Mouse (Mus musculus) hindbrain, embryonic 15.5 days (tissue): Measurements from ENCODE around the gene Ppp1r26. TPM values are rescaled to one million over a fixed set of nuclear protein-coding genes. Genes with fewer than 3 reads are reported as not detected.
A peak's percentile ranks its signal among the peaks of the same experiment; 100 is the strongest.

Experiments
- ATAC-seq: fragments of 200-750 bp; cut with Nextera tagmentation; 2 replicates; pipeline ENCODE4 v1.8.0; 2017; ENCODE audit warnings: low read depth, moderate number of reproducible peaks, moderate TSS enrichment; ENCODE audit not compliant: low FRiP score
- H3K27ac ChIP-seq: fragments of 300-500 bp; sonication (generic); replicated peaks from 2 replicates; pipeline ENCODE4 v1.5.1; 2015; ENCODE audit warnings: mild to moderate bottlenecking, inconsistent platforms
- H3K27me3 ChIP-seq: fragments of 300-500 bp; sonication (generic); 2 replicates; pipeline ENCODE4 v1.6.1; 2015; ENCODE audit warnings: control low read depth, inconsistent platforms
- H3K36me3 ChIP-seq: fragments of 300-500 bp; sonication (generic); 2 replicates; pipeline ENCODE4 v1.6.1; 2015; ENCODE audit warnings: control low read depth, inconsistent platforms
- H3K4me1 ChIP-seq: fragments of 300-500 bp; sonication (generic); replicated peaks from 2 replicates; pipeline ENCODE4 v1.6.1; 2015; ENCODE audit warnings: control low read depth, inconsistent platforms
- H3K4me2 ChIP-seq: fragments of 300-500 bp; sonication (generic); 2 replicates; pipeline ENCODE4 v1.6.1; 2015; ENCODE audit warnings: moderate library complexity, mild to moderate bottlenecking, inconsistent platforms
- H3K4me3 ChIP-seq: fragments of 300-500 bp; sonication (generic); 2 replicates; pipeline ENCODE4 v1.5.1; 2015; ENCODE audit warnings: mild to moderate bottlenecking, inconsistent platforms
- H3K9ac ChIP-seq: fragments of 300-500 bp; sonication (generic); 2 replicates; pipeline ENCODE4 v1.6.1; 2015; ENCODE audit warnings: inconsistent platforms
- H3K9me3 ChIP-seq: fragments of 300-500 bp; sonication (generic); 2 replicates; pipeline ENCODE4 v1.6.1; 2016; ENCODE audit warnings: control low read depth, inconsistent platforms
- WGBS: fragments of 180-500 bp; shearing (Covaris S2); methylation state at CpG from one replicate; pipeline ENCODE4 v1.1.7; 2015; 5-methylcytosine and 5-hydroxymethylcytosine counted together
- polyA plus RNA-seq: library from polyadenylated mRNA; unstranded; fragments of >200 nt; fragmentation: Nextera tagmentation; extraction: Ambion mirVana; gene quantifications from 2 replicates; pipeline ENCODE4 v1.2.1, GENCODE M21; 2015

Ppp1r26 gene
- 16.3 and 17.4 TPM in 2 replicates for polyA plus RNA-seq

GRCm38 (mm10) chr2:28446515-28447314 lies at the start of gene Ppp1r26:
Ppp1r26 (plus strand) TSS chr2:28446800.
- no peaks in the 10 kb centered on the region for H3K27me3 ChIP-seq
- H3K27ac ChIP-seq, result peak within 1 kb of the TSS; percentile 90
- peak; percentile 77 for ATAC-seq
- peak within 1 kb of the TSS; percentile 94 for H3K4me2 ChIP-seq
- under 1% methylated on average over 75 of the region's 118 CpGs for WGBS
- H3K4me3 ChIP-seq, result peak within 1 kb of the TSS; percentile 66
- H3K36me3 ChIP-seq, result peaks cover 17% of the 10 kb centered on the region
- H3K4me1 ChIP-seq, result peaks cover 23% of the 10 kb centered on the region
- peak within 1 kb of the TSS; percentile 79 for H3K9ac ChIP-seq
- no peaks in the 10 kb centered on the region for H3K9me3 ChIP-seq

GRCm38 (mm10) chr2:28396928-28397327 lies 49.7 kb upstream of the Ppp1r26 start:
- H3K9ac ChIP-seq, result no peak overlapping the region
- peak overlapping the region; percentile 66 for H3K27ac ChIP-seq
- H3K4me1 ChIP-seq, result peaks cover 24% of the 10 kb centered on the region
- H3K9me3 ChIP-seq, result no peaks in the 10 kb centered on the region
- H3K4me2 ChIP-seq, result no peak overlapping the region
- H3K36me3 ChIP-seq, result no peaks in the 10 kb centered on the region
- ATAC-seq, result no peak
- WGBS, result 29% methylated on average over 2 of the region's 2 CpGs
- no peak overlapping the region for H3K4me3 ChIP-seq
- H3K27me3 ChIP-seq, result no peaks in the 10 kb centered on the region

- peaks cover 28% of the 10 kb centered on the region for H3K4me1 ChIP-seq
- H3K27me3 ChIP-seq, result no peaks in the 10 kb centered on the region
- no peak overlapping the region for H3K4me2 ChIP-seq
- H3K9me3 ChIP-seq, result no peaks in the 10 kb centered on the region
- H3K27ac ChIP-seq, result peak overlapping the region; percentile 66
- no peak overlapping the region for H3K4me3 ChIP-seq
- no peak overlapping the region for H3K9ac ChIP-seq
- H3K36me3 ChIP-seq, result no peaks in the 10 kb centered on the region
- WGBS, result 49% methylated on average over 4 of the region's 4 CpGs
- ATAC-seq, result no peak
Observed at GRCm38 (mm10) chr2:28397417-28398119, 49.0 kb upstream of the Ppp1r26 start.

- ATAC-seq, result peak; percentile 55
- Histone ChIP-seq H3K27ac (peak overlapping the region; percentile 59), H3K9ac (no peak overlapping the region), H3K27me3 (no peaks in the 10 kb centered on the region), H3K4me3 (no peak overlapping the region), H3K9me3 (no peaks in the 10 kb centered on the region), H3K36me3 (no peaks in the 10 kb centered on the region), H3K4me1 (peaks cover 26% of the 10 kb centered on the region), H3K4me2 (no peak overlapping the region)
- 37% methylated on average over 11 of the region's 11 CpGs for WGBS
Observed at GRCm38 (mm10) chr2:28401647-28402046, 45.0 kb upstream of the Ppp1r26 start.

- Histone ChIP-seq H3K27ac (peak overlapping the region; percentile 59), H3K4me2 (no peak overlapping the region), H3K9me3 (no peaks in the 10 kb centered on the region), H3K36me3 (no peaks in the 10 kb centered on the region), H3K4me1 (peaks cover 22% of the 10 kb centered on the region), H3K4me3 (no peak overlapping the region), H3K9ac (no peak overlapping the region), H3K27me3 (no peaks in the 10 kb centered on the region)
- ATAC-seq, result no peak
Observed at GRCm38 (mm10) chr2:28402128-28402527, 44.5 kb upstream of the Ppp1r26 start.

- H3K36me3 ChIP-seq, result no peaks in the 10 kb centered on the region
- no peaks in the 10 kb centered on the region for H3K9me3 ChIP-seq
- no peaks in the 10 kb centered on the region for H3K27me3 ChIP-seq
- no peak overlapping the region for H3K27ac ChIP-seq
- peaks cover 10% of the 10 kb centered on the region for H3K4me1 ChIP-seq
- 69% methylated on average over 7 of the region's 7 CpGs for WGBS
- no peak overlapping the region for H3K9ac ChIP-seq
- H3K4me3 ChIP-seq, result no peak overlapping the region
- H3K4me2 ChIP-seq, result no peak overlapping the region
- no peak for ATAC-seq
Observed at GRCm38 (mm10) chr2:28407796-28408195, 38.8 kb upstream of the Ppp1r26 start.

GRCm38 (mm10) chr2:28409144-28409543 lies 37.5 kb upstream of the Ppp1r26 start:
- no peak overlapping the region; the same call in 1 of the 2 replicates for H3K27ac ChIP-seq
- no peak for ATAC-seq
- no peak overlapping the region for H3K4me2 ChIP-seq
- H3K36me3 ChIP-seq, result no peaks in the 10 kb centered on the region
- no peak overlapping the region for H3K9ac ChIP-seq
- H3K4me1 ChIP-seq, result peaks cover 11% of the 10 kb centered on the region
- H3K27me3 ChIP-seq, result no peaks in the 10 kb centered on the region
- 75% methylated on average over 4 of the region's 4 CpGs for WGBS
- no peak overlapping the region for H3K4me3 ChIP-seq
- H3K9me3 ChIP-seq, result no peaks in the 10 kb centered on the region

- 35% methylated on average over 3 of the region's 3 CpGs for WGBS
- Histone ChIP-seq H3K27me3 (no peaks in the 10 kb centered on the region), H3K4me2 (no peak overlapping the region), H3K9me3 (no peaks in the 10 kb centered on the region), H3K27ac (no peak overlapping the region; the same call in 1 of the 2 replicates), H3K36me3 (no peaks in the 10 kb centered on the region), H3K4me3 (no peak overlapping the region), H3K9ac (no peak overlapping the region), H3K4me1 (peaks cover 14% of the 10 kb centered on the region)
- 0 out of 2 replicates have a peak, but pooled peaks have one; percentile 54 for ATAC-seq
Observed at GRCm38 (mm10) chr2:28409566-28409965, 37.0 kb upstream of the Ppp1r26 start.

- Histone ChIP-seq H3K27me3 (no peaks in the 10 kb centered on the region), H3K27ac (no peak overlapping the region), H3K36me3 (no peaks in the 10 kb centered on the region), H3K4me2 (no peak overlapping the region), H3K4me3 (no peak overlapping the region), H3K9ac (no peak overlapping the region), H3K4me1 (peaks cover 28% of the 10 kb centered on the region), H3K9me3 (no peaks in the 10 kb centered on the region)
- no peak for ATAC-seq
- WGBS, result 65% methylated on average over 6 of the region's 6 CpGs
Observed at GRCm38 (mm10) chr2:28412936-28413335, 33.7 kb upstream of the Ppp1r26 start.

GRCm38 (mm10) chr2:28414116-28414756 lies 32.4 kb upstream of the Ppp1r26 start:
- ATAC-seq, result no peak
- Histone ChIP-seq H3K4me3 (no peak overlapping the region), H3K36me3 (no peaks in the 10 kb centered on the region), H3K27me3 (no peaks in the 10 kb centered on the region), H3K9ac (no peak overlapping the region), H3K4me2 (no peak overlapping the region), H3K4me1 (peaks cover 24% of the 10 kb centered on the region), H3K9me3 (no peaks in the 10 kb centered on the region), H3K27ac (no peak overlapping the region)
- 90% methylated on average over 5 of the region's 5 CpGs for WGBS

- no peak overlapping the region for H3K4me2 ChIP-seq
- no peaks in the 10 kb centered on the region for H3K36me3 ChIP-seq
- no peaks in the 10 kb centered on the region for H3K9me3 ChIP-seq
- H3K27me3 ChIP-seq, result no peaks in the 10 kb centered on the region
- 0 out of 2 replicates have a peak overlapping the region, but pooled peaks have one; percentile 54 for H3K27ac ChIP-seq
- ATAC-seq, result no peak
- H3K4me3 ChIP-seq, result no peak overlapping the region
- no peak overlapping the region for H3K9ac ChIP-seq
- WGBS, result 84% methylated on average over 5 of the region's 5 CpGs
- peaks cover 19% of the 10 kb centered on the region for H3K4me1 ChIP-seq
Observed at GRCm38 (mm10) chr2:28414757-28415137, 31.9 kb upstream of the Ppp1r26 start.
